Mouse (Mus musculus): ENCODE data around the gene Tfr2. TPM values are rescaled to one million over a fixed set of nuclear protein-coding genes. Genes with fewer than 3 reads are reported as not detected.

Gene Tfr2
- polyA plus RNA-seq, 1 experiment = 22.3 TPM

GRCm38 (mm10) chr5:137597625-137598024, 28.0 kb downstream of the Tfr2 start:
- Histone ChIP-seq H3K4me3 (ENCODE audit: insufficient read depth, low read length) (no peak overlapping the region), H3K4me1 (ENCODE audit: control insufficient read depth, insufficient read depth, low read length) (peaks cover 4% of the 10 kb centered on the region), H3K27ac (ENCODE audit: insufficient read depth, low read length) (no peak overlapping the region)
- TF ChIP-seq CTCF (IDR thresholded peaks at IDR 0.05; ENCODE audit: extremely low read depth, insufficient read depth, low read length) (no peak), POLR2A (IDR thresholded peaks at IDR 0.05; ENCODE audit: extremely low read depth, insufficient read depth, low read length) (no peak)

GRCm38 (mm10) chr5:137598100-137598826, 28.6 kb downstream of the Tfr2 start:
- Histone ChIP-seq H3K27ac (ENCODE audit: insufficient read depth, low read length) (no peak overlapping the region), H3K4me3 (ENCODE audit: insufficient read depth, low read length) (no peak overlapping the region), H3K4me1 (ENCODE audit: control insufficient read depth, insufficient read depth, low read length) (peaks cover 4% of the 10 kb centered on the region)
- TF ChIP-seq POLR2A (IDR thresholded peaks at IDR 0.05; ENCODE audit: extremely low read depth, insufficient read depth, low read length) (no peak), CTCF (IDR thresholded peaks at IDR 0.05; ENCODE audit: extremely low read depth, insufficient read depth, low read length) (no peak)

- H3K27ac ChIP-seq (ENCODE audit: insufficient read depth, low read length) = no peak overlapping the region
- no peak for TF ChIP-seq CTCF (IDR thresholded peaks at IDR 0.05; ENCODE audit: extremely low read depth, insufficient read depth, low read length)
- TF ChIP-seq POLR2A (IDR thresholded peaks at IDR 0.05; ENCODE audit: extremely low read depth, insufficient read depth, low read length) = no peak
- H3K4me3 ChIP-seq (ENCODE audit: insufficient read depth, low read length) = peak overlapping the region; percentile 71
- H3K4me1 ChIP-seq (ENCODE audit: control insufficient read depth, insufficient read depth, low read length) = peaks cover 4% of the 10 kb centered on the region
These were observed 30.0 kb downstream of the Tfr2 start for GRCm38 (mm10) chr5:137599600-137599999.

GRCm38 (mm10) chr5:137600281-137600618, 30.6 kb downstream of the Tfr2 start:
- peak overlapping the region; percentile 71 for H3K4me3 ChIP-seq (ENCODE audit: insufficient read depth, low read length)
- no peak overlapping the region for H3K27ac ChIP-seq (ENCODE audit: insufficient read depth, low read length)
- TF ChIP-seq POLR2A (IDR thresholded peaks at IDR 0.05; ENCODE audit: extremely low read depth, insufficient read depth, low read length) (no peak), CTCF (IDR thresholded peaks at IDR 0.05; ENCODE audit: extremely low read depth, insufficient read depth, low read length) (no peak)
- peaks cover 4% of the 10 kb centered on the region for H3K4me1 ChIP-seq (ENCODE audit: control insufficient read depth, insufficient read depth, low read length)

GRCm38 (mm10) chr5:137600619-137601364, 31.2 kb downstream of the Tfr2 start, which contains the start of gene Mospd3:
TSS of gene Mospd3 (minus strand) at chr5:137601058.
- peak within 1 kb of the TSS; percentile 71 for H3K4me3 ChIP-seq (ENCODE audit: insufficient read depth, low read length)
- H3K4me1 ChIP-seq (ENCODE audit: control insufficient read depth, insufficient read depth, low read length) = peaks cover 4% of the 10 kb centered on the region
- peak; percentile 52; the same call in 1 of the 2 replicates for TF ChIP-seq POLR2A (IDR thresholded peaks at IDR 0.05; ENCODE audit: extremely low read depth, insufficient read depth, low read length)
- no peak for TF ChIP-seq CTCF (IDR thresholded peaks at IDR 0.05; ENCODE audit: extremely low read depth, insufficient read depth, low read length)
- peak within 1 kb of the TSS; percentile 58 for H3K27ac ChIP-seq (ENCODE audit: insufficient read depth, low read length)

- H3K4me3 ChIP-seq (ENCODE audit: insufficient read depth, low read length) = peak overlapping the region; percentile 71
- no peak for TF ChIP-seq CTCF (IDR thresholded peaks at IDR 0.05; ENCODE audit: extremely low read depth, insufficient read depth, low read length)
- TF ChIP-seq POLR2A (IDR thresholded peaks at IDR 0.05; ENCODE audit: extremely low read depth, insufficient read depth, low read length) = no peak
- no peak overlapping the region for H3K27ac ChIP-seq (ENCODE audit: insufficient read depth, low read length)
- H3K4me1 ChIP-seq (ENCODE audit: control insufficient read depth, insufficient read depth, low read length) = peaks cover 4% of the 10 kb centered on the region
These were observed 31.7 kb downstream of the Tfr2 start for GRCm38 (mm10) chr5:137601365-137601729.

- Histone ChIP-seq H3K4me3 (ENCODE audit: insufficient read depth, low read length) (no peak overlapping the region), H3K27ac (ENCODE audit: insufficient read depth, low read length) (no peak overlapping the region), H3K4me1 (ENCODE audit: control insufficient read depth, insufficient read depth, low read length) (no peaks in the 10 kb centered on the region)
- TF ChIP-seq CTCF (IDR thresholded peaks at IDR 0.05; ENCODE audit: extremely low read depth, insufficient read depth, low read length) (no peak), POLR2A (IDR thresholded peaks at IDR 0.05; ENCODE audit: extremely low read depth, insufficient read depth, low read length) (no peak)
These were observed 38.4 kb downstream of the Tfr2 start for GRCm38 (mm10) chr5:137607860-137608653.

- TF ChIP-seq POLR2A (IDR thresholded peaks at IDR 0.05; ENCODE audit: extremely low read depth, insufficient read depth, low read length) (no peak), CTCF (IDR thresholded peaks at IDR 0.05; ENCODE audit: extremely low read depth, insufficient read depth, low read length) (no peak)
- no peak overlapping the region for H3K4me3 ChIP-seq (ENCODE audit: insufficient read depth, low read length)
- H3K4me1 ChIP-seq (ENCODE audit: control insufficient read depth, insufficient read depth, low read length) = no peaks in the 10 kb centered on the region
These were observed 39.1 kb downstream of the Tfr2 start for GRCm38 (mm10) chr5:137608654-137609190.

GRCm38 (mm10) chr5:137609292-137609691, 39.7 kb downstream of the Tfr2 start:
- Histone ChIP-seq H3K27ac (ENCODE audit: insufficient read depth, low read length) (no peak overlapping the region), H3K4me1 (ENCODE audit: control insufficient read depth, insufficient read depth, low read length) (no peaks in the 10 kb centered on the region), H3K4me3 (ENCODE audit: insufficient read depth, low read length) (no peak overlapping the region)
- TF ChIP-seq POLR2A (IDR thresholded peaks at IDR 0.05; ENCODE audit: extremely low read depth, insufficient read depth, low read length) = no peak
- TF ChIP-seq CTCF (IDR thresholded peaks at IDR 0.05; ENCODE audit: extremely low read depth, insufficient read depth, low read length) = no peak

More at GRCm38 (mm10) chr5:137608654-137609190, 39.1 kb downstream of the Tfr2 start:
- no peak overlapping the region for H3K27ac ChIP-seq (ENCODE audit: insufficient read depth, low read length)
